Mouse (Mus musculus): ENCODE measurements around the gene Vmn1r104. TPM values are rescaled to one million over a fixed set of nuclear protein-coding genes. Genes with fewer than 3 reads are reported as not detected.

Gene Vmn1r104
- not detected in 2 replicates for polyA plus RNA-seq (2015; fragmentation: Nextera tagmentation; extraction: Ambion mirVana)

DNA sequence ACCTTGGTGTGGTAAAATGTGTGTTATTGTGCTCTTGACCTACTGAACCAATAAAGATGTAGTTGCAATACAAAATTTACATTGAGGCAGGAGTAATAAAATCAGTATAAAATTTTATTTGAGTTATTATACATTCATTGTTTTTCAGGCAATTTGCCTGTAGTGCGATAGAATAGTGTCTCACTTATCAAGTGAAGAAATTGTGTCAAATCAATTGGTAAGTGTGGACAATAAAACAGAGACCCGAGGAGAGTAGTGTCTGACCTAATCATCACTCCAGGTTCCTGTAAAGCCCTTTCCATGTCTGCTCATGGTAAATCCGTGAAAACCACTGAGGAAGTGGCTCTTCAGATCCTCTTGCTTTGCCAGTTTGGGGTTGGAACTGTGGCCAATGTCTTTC is at the start of gene Vmn1r104:
Gene Vmn1r104 (plus strand): TSS at position 301 of the 400 bp plus-strand sequence.

GRCm38 (mm10) chr7:20510434-20510833 is 23.2 kb upstream of the Vmn1r104 start, which contains the start of gene Vmn1r103:
Vmn1r103 (minus strand) TSS chr7:20510534.

DNA sequence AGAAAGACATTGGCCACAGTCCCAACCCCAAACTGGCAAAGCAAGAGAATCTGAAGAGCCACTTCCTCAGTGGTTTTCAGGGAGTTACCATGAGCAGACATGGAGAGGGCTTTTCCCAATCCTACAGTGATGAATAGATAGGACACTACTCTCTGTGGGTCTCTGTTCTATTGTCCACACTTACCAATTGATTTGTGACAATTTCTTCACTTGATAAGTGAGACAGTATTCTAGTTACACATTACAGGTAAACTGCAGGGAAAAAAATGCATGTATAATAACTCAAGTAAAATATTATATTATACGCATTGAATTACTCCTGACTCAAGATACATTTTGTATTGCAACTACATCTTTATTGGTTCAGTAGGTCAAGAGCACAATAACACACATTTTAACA is 12.0 kb downstream of the Vmn1r104 start, which contains the start of gene Gm5726:
Gene Gm5726 (minus strand): TSS at position 101 of the 400 bp plus-strand sequence.

GRCm38 (mm10) chr7:20576141-20576540 is 42.5 kb downstream of the Vmn1r104 start, which contains the start of gene Gm4141:
Gm4141 (minus strand) TSS chr7:20576241.

Other genes starting within 250 kb of the Vmn1r104 start
- gene Gm4133, start 199.8 kb upstream of the Vmn1r104 start, polyA plus RNA-seq (2015; fragmentation: Nextera tagmentation; extraction: Ambion mirVana): not detected in 2 replicates
- gene Gm5728, start 158.4 kb upstream of the Vmn1r104 start, polyA plus RNA-seq (2015; fragmentation: Nextera tagmentation; extraction: Ambion mirVana): not detected in 2 replicates
- gene Vmn1r100, start 115.9 kb upstream of the Vmn1r104 start, polyA plus RNA-seq (2015; fragmentation: Nextera tagmentation; extraction: Ambion mirVana): not detected in 2 replicates
- not detected in 2 replicates for gene Vmn1r101, start 91.2 kb upstream of the Vmn1r104 start, polyA plus RNA-seq (2015; fragmentation: Nextera tagmentation; extraction: Ambion mirVana)
- gene Gm10670, start 58.9 kb upstream of the Vmn1r104 start, polyA plus RNA-seq (2015; fragmentation: Nextera tagmentation; extraction: Ambion mirVana): not detected in 2 replicates
- gene Vmn1r103, start 23.3 kb upstream of the Vmn1r104 start, polyA plus RNA-seq (2015; fragmentation: Nextera tagmentation; extraction: Ambion mirVana): not detected in 2 replicates
- not detected in 2 replicates for gene Gm5726, start 11.9 kb downstream of the Vmn1r104 start, polyA plus RNA-seq (2015; fragmentation: Nextera tagmentation; extraction: Ambion mirVana)
- gene Gm4141, start 42.4 kb downstream of the Vmn1r104 start, polyA plus RNA-seq (2015; fragmentation: Nextera tagmentation; extraction: Ambion mirVana): not detected in 2 replicates
- gene Gm4513, start 65.2 kb downstream of the Vmn1r104 start, polyA plus RNA-seq (2015; fragmentation: Nextera tagmentation; extraction: Ambion mirVana): not detected in 2 replicates
- not detected in 2 replicates for gene Vmn1r107, start 135.1 kb downstream of the Vmn1r104 start, polyA plus RNA-seq (2015; fragmentation: Nextera tagmentation; extraction: Ambion mirVana)
- not detected in 2 replicates for gene Vmn1r111, start 169.4 kb downstream of the Vmn1r104 start, polyA plus RNA-seq (2015; fragmentation: Nextera tagmentation; extraction: Ambion mirVana)
- gene Gm10668, start 196.8 kb downstream of the Vmn1r104 start, polyA plus RNA-seq (2015; fragmentation: Nextera tagmentation; extraction: Ambion mirVana): not detected in 2 replicates
- gene Vmn1r112, start 237.3 kb downstream of the Vmn1r104 start, polyA plus RNA-seq (2015; fragmentation: Nextera tagmentation; extraction: Ambion mirVana): not detected in 2 replicates